Mouse (Mus musculus) urinary bladder, adult 18-20 months (tissue): ENCODE measurements around the gene Ticam1.
"Not testable (repeated sequence)": the region's sequence is repeated elsewhere in the genome, so short reads cannot be mapped to it uniquely, and the experiment has no call there.

Source experiments
- DNase-seq, 2 experiments: peaks; one replicate each; pipeline ENCODE4 v3.0.0; 2022; ENCODE audit warnings: low spot score in 2 of 2, mixed read lengths in 2 of 2

Ticam1 gene

DNA sequence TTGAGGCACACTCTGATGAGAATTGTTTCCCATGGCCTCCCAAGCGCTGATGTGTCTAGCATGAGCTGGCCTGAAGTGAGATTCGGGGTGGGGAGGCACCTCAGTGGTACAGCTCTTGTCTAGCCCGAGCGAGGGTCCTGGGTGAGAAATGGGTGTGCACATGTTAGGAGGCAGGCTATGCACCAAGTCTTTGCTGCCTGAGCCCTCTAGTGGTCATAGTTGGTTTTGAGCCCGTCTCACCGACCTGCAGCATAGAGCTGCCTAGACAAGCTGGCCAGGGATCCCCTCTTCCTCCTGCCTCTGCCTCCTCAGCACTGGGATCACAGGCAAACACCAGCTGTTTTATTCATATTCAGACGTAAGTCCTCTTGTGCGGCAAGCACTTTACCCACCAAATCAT lies 12.6 kb downstream of the Ticam1 start:
- DNase-seq, result peak in 1 of 2 experiments; percentile 58

DNA sequence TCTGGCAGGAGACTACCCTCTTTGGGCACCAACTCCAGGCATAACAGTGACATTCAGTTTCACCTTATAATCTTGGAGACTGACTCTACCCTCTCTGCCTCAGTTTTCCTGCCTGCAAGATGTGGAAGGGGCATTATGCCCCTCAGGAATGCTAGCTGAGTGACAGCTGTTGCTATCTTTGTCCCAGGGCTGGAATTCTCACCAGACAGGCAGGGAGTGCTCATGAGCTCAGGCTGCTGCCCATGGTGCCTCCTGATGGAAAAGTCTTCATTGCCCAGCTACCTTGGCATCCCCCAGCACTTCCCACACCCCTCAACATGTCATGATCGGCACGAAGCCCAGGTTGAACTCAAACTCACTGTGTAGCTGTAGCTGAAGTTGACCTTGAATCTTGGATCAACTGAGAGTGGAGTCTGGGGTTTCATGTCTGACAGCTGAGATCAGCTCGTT lies 13.9 kb downstream of the Ticam1 start:
- no peak for DNase-seq

DNA sequence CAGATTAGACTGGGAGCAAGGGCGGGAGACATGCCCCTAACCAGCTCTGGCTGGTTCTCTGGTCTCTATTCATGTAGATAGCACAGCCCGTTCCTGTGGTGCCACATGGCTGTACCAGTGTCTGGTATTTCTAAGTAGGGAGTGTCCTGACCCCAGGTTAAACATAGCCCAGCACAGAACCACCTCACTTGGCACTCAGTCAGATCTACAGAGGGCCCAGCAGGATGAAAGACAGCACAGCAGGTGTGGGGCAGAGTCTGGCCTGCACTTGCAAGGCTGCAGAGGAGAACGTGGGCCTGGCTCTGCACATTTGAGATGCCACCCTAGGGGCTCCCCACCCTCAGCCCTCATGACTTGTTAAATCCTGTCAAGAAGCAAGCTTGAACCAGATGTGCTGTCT lies 15.4 kb downstream of the Ticam1 start:
- no peak for DNase-seq

DNA sequence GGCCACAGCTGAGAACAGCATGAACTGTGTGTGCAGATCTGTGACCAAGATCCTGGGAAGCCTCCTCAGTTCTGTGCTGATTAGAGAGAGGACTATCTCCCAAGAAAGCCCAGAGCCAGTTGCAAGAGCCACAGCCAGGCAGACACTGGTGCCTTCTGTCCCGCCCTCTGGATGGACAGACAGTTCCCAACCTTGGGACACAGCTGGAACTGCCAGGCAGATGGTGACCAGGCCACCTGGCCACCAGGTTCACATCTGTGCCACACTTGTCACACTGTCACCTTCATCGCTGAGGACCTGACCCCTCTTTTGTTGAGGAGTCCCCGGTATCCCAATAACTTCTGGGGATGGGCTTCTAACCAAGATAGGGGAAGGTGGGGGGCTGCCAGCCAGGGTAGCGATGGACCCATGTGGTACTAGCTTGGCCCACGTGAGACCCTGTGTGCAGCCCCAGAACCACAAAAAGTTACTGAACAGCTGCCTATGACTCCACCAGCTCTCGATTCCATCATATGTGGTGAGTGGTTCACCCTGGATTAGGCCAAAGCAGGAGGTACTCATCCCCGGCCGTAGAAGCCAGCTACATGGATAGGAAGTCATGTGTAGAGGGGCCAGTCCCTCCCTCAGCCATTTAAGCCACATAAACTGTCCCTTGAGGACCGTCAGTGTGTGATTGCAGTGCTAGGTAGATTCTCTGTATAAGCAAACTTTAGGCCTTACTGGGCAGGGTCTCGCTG lies 17.1 kb downstream of the Ticam1 start:
- DNase-seq, result no peak

DNA sequence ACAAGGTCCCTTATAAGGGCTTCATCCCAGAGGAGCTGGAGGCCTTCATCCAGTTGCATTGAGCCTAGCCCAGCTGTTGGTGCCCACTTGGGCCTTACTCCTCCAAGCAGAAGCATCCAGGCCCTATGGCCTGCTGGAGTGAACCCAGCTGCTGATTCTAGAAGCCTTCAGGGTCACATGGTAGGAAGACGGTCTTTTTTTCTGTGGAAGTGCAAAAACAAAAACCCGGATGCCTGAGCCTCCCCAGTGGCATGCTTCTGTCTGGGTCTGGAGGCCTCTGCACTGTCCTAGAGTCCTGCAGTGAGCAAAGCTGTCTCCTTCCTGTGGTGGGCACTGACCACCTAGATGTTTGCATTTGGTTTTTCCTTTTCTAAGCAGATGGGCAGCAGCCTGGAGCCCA lies 17.8 kb downstream of the Ticam1 start:
- not testable (repeated sequence) for DNase-seq

DNA sequence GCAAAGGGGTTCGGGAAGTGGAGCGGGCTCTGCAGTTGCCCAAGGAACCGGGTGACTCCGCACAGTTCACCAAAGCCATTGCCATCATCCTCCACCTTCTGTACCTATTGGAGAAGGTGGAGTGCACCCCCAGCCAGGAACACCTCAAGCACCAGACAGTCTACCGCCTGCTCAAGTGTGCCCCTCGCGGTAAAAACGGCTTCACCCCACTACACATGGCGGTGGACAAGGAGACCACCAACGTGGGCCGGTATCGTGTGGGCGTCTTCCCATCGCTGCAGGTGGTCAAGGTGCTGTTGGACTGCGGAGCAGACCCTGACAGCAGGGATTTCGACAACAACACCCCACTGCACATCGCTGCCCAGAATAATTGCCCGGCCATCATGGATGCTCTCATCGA lies 18.3 kb downstream of the Ticam1 start:
- DNase-seq, result not testable (repeated sequence)

DNA sequence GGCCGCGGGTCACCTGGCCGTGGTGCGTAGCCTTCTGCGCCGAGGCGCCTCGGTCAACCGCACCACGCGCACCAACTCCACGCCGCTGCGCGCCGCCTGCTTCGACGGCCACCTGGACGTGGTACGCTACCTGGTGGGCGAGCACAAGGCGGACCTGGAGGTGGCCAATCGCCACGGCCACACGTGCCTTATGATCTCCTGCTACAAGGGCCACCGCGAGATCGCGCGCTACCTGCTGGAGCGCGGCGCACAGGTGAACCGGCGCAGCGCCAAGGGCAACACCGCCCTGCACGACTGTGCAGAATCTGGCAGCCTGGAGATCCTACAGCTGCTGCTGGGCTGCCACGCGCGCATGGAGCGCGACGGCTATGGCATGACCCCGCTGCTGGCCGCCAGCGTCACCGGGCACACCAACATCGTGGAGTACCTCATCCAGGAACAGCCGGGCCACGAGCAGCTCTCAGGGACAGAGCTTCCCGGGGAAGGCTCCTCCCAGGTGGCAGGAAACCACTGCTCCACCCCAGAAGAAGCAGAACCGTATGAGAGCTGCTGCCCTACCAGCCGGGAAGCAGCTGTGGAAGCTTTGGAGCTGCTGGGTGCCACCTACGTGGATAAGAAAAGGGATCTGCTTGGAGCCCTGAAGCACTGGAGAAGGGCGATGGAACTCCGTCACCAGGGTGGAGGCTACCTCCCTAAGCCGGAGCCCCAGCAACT lies 19.2 kb downstream of the Ticam1 start:
- peak in 1 of 2 experiments; percentile 45 for DNase-seq

DNA sequence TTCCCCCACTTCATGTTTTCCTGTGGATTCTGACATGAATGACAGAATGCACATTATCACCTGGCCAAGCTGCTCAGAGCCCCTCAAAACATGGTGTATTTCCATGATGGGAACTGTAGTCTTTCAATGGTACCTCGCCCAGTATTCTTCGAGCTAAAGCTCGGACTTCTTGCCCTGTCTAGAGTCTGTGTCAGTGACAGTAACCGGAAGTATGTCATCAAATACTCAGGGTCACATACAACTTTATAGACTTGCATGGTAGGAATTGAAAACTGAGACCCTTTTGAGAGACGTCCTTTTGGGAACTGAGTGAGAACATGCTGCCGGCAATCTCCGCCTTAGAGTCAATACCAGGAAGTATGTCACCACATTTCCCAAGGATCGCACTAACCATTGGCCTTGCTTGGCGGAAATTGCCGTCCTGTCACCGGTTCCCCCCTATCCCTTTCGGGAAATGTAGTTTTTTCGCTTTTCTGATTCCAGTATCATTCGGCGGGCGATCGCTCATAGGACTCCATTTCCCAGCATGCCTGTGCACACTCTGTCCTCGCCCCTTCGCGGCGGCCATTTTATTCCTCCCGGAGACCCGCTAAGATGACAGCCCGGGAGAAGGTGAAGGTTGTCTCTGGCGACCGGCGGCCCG lies 20.2 kb downstream of the Ticam1 start, which contains the start of gene Fem1a:
Fem1a (plus strand) TSS at position 572 of the 643 bp plus-strand sequence.
- DNase-seq, result peak in 1 of 2 experiments; percentile 93

DNA sequence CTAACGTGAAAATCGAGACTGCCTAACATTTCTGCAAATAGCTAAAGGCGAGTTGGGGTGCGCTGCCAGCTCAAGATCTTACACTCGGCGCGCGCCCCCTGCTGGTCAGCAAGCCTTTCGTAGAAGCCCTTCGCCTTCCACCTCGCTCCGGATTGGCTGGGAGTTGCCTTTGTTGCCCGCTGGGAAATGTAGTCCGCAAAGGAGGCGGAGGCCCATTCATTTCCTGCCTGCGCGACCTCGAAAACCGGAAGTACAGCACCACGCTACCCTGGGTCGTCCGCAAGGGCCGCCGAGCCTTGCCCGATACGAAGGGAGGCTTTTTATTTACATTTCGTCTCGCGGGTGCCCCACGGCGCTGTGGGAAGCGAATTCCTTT lies 20.7 kb downstream of the Ticam1 start:
- DNase-seq, result peak; percentile 93 to 97

DNA sequence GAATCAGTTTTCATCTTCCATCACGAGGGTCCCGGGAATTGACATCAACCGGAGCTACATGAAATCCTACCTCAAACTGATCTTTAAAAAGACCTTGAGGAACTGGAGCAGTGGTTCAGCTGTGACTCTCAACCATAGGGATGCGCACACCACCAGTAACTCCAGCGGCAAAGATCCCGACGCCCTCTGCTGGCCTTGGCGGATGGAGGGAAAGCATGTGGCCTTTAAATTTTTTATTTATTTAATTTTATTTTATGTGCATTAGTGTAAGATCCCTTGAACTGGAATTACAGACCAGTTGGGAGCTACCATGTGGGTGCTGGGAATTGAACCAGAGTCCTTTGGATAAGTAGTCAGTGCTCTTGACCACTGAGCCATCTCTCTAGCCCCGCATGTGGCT lies 21.2 kb downstream of the Ticam1 start:
- no peak for DNase-seq

DNA sequence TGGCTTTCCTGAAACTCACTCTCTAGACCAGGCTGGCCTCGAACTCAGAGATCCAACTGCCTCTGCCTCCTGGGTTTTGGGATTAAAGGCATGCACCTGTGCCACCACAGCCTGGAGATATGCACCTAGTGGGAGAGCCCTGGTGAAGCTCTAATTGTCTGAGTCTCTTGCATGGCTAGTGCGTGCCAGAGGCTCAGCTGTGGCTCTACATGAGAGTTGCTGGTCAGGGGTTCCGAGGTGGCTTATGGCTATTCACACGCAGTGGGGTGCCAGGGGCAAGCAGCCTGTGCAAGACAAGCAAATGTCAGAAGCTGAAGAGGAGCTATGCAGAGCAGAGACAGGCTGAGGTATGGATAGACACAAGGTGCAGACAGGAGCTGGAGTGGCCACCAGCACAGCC lies 21.9 kb downstream of the Ticam1 start:
- no peak for DNase-seq

DNA sequence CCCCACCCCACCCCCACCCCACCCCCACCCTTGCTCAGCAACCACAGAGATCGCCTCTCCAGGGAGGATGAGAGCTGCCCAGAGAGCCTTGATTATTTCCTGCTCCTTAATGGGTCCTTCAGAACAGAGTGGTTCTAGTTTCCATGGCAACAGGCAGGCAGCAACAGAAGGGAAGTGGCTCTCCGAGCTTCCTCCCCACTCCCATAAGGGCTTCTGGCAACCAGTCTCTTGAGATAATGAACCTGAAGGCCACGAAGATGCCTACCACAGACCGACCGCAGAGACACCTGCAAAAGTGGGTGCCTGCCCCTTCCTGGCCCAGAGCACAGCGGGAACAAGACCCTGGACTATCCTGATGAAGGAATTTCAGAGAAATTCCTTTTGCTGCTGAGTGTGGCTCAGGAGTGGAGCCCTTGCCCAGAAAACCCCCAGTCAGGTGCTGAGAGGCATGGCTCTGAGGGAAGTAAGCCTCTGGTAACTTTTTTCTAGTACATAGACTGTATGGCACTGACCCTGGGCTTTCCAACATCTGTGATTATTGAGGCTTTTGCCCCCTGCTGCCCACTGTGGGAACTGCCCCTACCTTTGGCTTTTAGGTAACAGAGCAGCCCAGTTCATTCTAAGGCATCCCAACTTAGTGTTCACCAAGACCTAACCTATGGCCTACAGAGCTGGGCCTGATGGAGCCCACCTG lies 25.3 kb downstream of the Ticam1 start:
- peak in 1 of 2 experiments; percentile 53 for DNase-seq

DNA sequence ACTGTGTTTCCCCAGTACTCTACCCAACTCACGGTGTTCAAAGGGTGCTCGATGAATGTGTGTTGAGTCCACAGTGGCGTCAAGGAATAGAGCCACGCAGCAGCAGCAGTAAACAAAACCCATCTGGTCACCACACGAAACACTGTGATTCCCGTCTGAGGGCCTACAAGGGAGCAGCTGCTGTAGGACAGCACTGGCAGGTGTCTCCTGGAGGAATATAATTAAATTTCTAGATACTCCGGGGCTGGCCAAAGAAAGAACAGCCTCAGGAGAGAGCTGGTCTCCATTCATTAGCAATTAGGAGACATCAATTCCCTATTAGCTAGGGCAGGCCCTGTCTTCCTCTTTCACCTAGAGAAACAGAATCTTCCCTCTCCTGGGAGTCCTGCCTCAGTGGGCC lies 31.0 kb downstream of the Ticam1 start:
- no peak for DNase-seq

DNA sequence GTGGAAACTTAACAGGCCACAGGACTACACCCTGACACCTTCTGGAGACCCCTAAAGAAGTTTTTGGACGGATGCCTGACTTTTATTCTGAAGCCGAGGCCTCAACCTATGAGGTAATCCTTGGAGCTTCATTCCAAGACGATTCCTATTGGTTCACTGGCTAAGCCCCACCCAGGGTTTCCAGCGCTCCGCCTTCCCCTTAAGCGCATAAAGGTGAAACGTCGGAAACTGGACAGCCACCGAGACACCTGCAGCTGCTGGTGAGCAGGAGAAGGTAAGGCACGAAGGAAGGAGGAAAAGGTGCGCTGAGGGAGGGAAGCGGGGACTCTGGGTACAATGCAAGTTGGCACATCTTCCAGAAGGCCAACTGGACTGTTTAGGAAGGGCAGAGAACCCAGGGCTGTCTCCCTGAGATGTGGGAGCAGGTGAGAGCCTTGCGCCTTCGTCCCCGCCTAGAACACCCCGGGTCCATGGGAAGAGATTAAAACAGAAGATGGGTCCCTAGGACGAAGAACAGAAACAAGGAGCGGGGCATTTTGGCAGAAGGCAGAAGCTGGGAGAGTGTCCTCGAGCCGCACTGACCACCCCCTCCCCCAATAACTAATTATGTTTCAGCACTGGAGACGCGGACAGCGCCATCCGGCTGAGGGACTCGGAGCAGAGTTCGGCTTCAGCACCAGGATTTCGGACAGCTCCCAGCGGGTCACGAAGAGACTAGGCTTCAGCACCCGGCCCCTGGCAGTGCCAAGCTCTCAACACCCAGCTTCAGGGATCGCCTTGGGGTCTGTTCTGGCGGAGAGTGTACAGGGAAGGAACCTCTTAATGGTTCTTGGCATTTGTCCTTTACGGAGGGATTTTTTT lies 34.8 kb downstream of the Ticam1 start:
- peak; percentile 72 to 85 for DNase-seq

DNA sequence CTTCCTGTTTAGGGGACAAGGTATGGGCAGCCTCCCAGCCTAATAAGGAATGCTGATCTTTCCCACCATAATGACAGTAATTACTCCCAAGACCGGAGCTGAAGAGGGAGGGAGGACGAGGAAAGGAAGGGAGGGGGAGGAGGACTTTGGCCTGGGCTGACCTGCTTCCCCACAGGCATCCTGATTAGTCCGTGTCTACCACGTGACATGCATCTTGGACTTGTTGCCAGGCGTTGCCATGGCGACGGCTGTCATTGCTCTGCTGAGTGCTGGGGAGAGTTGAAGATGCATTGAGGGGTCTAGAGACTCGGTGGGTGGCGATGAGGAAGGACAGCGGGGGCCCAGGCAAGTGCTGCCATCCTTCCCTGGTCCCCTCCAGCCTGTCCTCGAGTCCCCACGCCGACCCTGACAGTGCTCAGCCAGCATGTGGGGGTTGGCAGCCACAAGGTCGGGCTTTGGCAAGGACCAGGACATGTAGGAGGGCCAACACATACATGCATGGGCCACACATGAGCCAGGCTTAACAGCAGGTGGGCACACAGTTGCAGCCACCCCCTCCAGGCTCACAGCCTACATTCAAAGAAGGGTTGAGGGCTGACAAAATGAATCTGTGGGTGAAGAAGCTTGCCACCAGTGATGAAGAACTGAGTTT lies 42.6 kb downstream of the Ticam1 start:
- no peak for DNase-seq

DNA sequence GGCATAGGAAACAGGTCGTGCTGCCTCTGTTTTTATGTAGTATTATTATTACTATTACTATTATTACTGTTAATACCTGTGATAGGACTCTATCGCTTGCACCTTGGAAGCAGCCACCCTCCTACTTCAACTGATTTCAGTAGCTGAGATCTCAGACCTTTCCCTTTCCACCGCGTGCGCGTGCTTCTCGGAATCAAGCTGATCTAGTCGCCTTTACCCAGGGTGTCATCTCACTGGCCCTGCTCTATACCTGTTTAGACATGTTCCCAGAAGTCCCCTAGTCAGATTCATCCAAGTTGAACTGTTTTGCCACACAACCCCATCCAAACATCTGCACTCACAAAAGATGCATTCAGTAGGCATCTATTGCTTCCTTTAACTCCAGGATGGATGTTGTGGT lies 43.2 kb downstream of the Ticam1 start:
- no peak for DNase-seq

DNA sequence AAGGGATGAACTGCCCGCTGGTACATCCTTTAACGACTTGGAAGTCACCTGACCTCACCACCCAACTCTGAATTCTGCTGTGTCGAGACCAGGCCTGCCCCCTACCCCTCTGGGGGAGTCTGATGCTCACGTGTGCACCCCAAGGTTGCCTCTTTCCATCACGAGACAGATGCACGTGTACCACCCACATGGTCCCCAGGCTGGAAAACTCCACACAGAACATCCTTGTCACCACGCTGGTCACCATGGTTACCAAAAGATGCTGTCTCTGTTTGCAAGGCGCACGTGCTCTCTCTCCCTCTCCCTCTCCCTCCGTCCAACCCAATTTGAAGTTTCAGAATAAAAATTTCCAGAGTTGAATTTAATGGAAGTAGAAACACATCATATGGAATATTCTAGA lies 46.6 kb downstream of the Ticam1 start:
- DNase-seq, result no peak

DNA sequence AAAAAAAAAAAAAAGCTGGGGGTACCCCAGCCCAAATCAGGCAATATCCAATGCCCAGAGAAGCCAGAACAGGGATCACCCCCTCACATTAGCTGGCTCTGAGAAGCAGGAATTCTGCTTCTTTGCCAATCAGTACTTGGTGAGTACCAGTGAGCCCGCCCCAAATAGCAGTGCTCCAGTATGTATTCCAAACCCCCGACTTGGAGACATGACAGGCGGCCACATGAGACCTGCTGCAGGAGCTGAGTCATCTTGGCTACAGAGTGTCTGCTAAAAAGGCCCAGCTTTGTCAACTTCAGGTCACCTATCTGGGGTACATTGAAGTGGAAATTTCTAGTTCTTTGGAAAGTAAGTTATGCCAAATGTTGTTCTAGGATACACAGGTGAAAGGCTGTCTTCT lies 50.0 kb downstream of the Ticam1 start:
- DNase-seq, result no peak

DNA sequence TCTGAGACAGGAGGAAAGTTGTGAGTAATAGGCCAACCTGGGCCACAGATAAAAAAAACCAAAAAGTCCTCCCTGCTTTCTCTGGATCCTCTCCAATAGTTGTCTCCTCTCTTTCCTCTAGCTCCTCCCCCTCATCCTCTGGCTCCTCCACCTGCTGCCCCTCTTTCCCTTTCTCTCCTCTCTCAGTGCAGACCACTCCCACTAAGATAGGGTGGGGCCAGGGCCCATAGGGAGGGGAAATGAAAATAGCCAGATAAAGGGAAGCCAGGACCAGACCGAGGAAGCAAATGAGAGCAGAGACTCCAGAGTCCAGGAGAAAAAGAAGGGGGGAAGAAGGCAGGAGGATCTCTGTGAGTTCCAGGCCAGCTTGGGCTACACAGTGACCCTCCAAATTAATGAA lies 51.7 kb downstream of the Ticam1 start:
- no peak for DNase-seq

DNA sequence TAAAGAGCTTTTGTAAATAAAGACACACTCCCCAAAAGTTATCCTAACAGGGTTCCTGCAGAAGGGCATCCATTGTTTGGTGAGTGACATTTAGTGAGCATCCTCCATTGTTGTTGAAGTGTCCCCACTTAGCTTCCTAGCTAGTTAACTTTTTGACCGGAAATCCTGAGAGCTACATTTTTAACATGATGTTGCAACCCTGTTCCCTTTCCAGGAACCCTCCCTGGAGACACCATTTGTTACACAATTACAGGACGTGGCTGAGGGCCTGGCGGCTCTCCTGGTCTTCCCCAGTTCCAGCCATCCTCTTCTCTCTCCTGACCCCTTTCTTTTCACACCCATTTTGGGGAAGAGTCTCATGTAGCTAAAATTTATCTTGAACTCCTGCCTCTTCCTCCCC lies 56.8 kb downstream of the Ticam1 start:
- peak in 1 of 2 experiments; percentile 57 for DNase-seq
